Mouse (Mus musculus): ENCODE measurements at regions not wholly inside any gene's neighbourhood (a gene's known extent, or its start where the extent isn't known, plus 50 kb on each side); places are given as distances from the start of the nearest gene placed in this dataset.

DNA sequence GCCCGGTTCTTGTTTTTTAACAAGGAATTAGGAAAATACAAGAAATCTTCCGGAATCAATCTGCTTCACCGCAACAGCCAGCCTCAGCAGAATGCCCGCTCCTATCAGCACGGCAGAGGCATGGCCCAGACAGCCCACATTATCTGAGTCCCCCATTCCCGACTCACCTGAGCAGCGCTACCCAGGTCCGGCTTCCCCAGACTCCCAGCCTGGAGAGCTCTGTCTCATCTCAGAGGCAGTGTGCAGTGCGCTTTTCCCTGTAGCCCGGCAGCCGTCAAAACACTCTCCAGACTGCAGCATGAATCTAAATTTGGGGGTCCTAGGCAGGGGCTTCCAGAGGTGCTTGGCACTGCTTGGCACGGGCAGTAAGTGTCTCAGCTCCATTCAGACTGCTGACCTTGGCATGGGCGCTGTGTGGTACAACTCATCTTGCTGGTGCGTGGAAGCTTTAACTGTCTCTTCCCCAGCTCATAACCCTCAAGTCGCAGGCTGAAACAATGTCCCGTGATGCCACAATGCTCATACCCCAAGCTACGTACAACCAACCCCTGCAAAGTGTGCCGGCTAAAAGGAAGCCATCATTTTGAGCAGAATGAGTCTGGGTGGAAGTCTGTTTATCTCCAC lies 182.2 kb downstream of the Sox11 start:
- Histone ChIP-seq H3K27me3 (ENCODE audit: control insufficient read depth, insufficient read depth, low read length) (no peaks in the 10 kb centered on the region), H3K9ac (ENCODE audit: low read length) (no peak overlapping the region), H3K9me3 (ENCODE audit: control insufficient read depth, low read length) (no peaks in the 10 kb centered on the region), H3K36me3 (ENCODE audit: control insufficient read depth, insufficient read depth, low read length) (no peaks in the 10 kb centered on the region), H3K27ac (replicated peaks) (no peak overlapping the region), H3K4me1 (replicated peaks; ENCODE audit: control insufficient read depth, insufficient read depth) (no peaks in the 10 kb centered on the region), H3K4me2 (replicated peaks; ENCODE audit: low read depth) (no peak overlapping the region), H3K4me3 (ENCODE audit: low read depth, low read length) (no peak overlapping the region)
- TF ChIP-seq EP300 (optimal IDR thresholded peaks at IDR 0.05), result no peak
- TF ChIP-seq CTCF (IDR thresholded peaks at IDR 0.05; ENCODE audit: low read depth), result no peak
- DNase-seq (ENCODE audit: low spot score) (no peak), ATAC-seq (ENCODE audit: low FRiP score, low TSS enrichment) (no peak)
- 75% methylated on average over 18 of the region's 18 CpGs for WGBS

DNA sequence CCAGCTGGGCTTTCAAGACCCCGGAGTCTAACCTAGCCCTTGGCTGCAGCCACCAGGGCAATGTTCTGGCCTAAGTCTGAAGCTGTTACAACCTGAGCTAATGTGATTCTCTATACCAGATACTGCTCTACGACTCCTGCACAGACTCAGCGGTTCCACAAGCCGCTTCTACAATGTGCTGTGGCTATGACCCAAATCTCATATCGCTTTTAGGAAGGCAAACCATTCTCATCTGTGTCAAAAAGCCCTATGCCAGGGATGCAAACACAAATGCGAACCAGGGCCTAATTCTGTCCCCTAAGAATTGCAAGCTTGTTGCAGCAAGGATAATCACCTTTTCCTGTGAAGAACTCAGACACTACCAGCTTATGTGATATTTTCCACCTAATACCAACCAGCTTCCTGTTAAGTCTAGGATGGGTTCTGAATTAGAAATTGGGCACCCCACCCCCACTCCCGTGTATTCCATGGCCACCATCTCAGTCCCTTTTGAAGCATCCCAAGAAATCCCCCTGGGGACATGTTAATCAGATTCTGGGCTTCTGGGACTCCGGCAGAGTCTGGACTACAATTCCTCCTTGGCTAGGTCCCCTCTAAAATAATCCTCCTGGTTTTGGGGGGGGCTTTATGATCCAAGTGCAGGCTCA lies 182.8 kb downstream of the Sox11 start:
- TF ChIP-seq EP300 (optimal IDR thresholded peaks at IDR 0.05) (no peak), CTCF (IDR thresholded peaks at IDR 0.05; ENCODE audit: low read depth) (no peak)
- ATAC-seq (ENCODE audit: low FRiP score, low TSS enrichment) (no peak), DNase-seq (ENCODE audit: low spot score) (no peak)
- no peak overlapping the region for H3K4me3 ChIP-seq (ENCODE audit: low read depth, low read length)
- H3K4me2 ChIP-seq (replicated peaks; ENCODE audit: low read depth), result no peak overlapping the region
- H3K27me3 ChIP-seq (ENCODE audit: control insufficient read depth, insufficient read depth, low read length), result no peaks in the 10 kb centered on the region
- H3K9me3 ChIP-seq (ENCODE audit: control insufficient read depth, low read length), result no peaks in the 10 kb centered on the region
- H3K9ac ChIP-seq (ENCODE audit: low read length), result no peak overlapping the region
- H3K4me1 ChIP-seq (replicated peaks; ENCODE audit: control insufficient read depth, insufficient read depth), result no peaks in the 10 kb centered on the region
- no peak overlapping the region for H3K27ac ChIP-seq (replicated peaks)
- H3K36me3 ChIP-seq (ENCODE audit: control insufficient read depth, insufficient read depth, low read length), result no peaks in the 10 kb centered on the region
- 82% methylated on average over 8 of the region's 8 CpGs for WGBS

DNA sequence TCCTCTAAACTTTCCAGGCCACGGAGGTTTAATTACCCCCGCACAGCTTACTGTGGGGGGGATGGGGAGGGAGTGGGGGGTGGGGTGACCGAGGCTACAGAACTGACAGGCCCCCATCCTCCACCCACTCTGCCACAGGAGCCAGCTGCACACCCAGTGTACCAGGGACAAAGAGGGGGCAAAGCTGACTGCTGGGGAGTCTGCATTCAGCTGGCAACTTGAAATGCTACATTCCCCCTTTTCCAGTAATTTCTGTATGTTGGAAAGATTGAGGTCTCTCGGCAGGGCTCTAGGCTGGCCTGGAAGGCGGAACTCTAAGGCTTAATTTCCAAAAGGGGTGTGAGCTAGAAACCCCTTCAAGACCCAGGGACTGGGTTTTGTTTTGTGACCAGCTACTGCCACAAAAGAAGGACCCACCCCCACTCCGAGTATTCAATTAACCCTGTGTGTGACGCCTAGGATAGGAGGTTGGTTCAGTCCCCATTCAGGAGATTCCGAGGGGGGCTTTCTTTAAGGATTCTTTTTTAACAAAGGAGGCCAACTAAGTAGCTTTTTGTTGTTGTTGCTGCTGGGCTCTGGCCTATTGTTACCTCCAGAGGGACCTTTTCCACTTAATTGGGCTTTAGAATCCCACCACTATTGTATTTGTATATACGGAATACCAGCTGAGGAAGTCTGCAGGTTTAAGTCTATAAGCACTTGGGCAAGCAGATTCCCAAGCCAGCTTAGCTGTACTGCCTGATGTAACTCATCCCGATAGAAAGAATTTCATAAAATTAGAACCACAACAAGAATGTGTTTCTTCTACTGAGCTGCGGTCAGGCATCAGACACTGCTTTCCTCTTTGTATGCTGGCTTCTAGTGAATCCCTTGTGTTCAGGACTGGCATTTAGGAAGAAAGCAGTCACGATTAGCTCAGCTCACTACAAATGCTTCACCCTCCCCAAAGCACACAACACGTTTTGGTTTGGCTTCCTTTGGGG lies 191.2 kb downstream of the Sox11 start:
- Histone ChIP-seq H3K4me3 (ENCODE audit: low read depth, low read length) (no peak overlapping the region), H3K27ac (replicated peaks) (no peak overlapping the region), H3K9ac (ENCODE audit: low read length) (no peak overlapping the region), H3K27me3 (ENCODE audit: control insufficient read depth, insufficient read depth, low read length) (no peaks in the 10 kb centered on the region), H3K36me3 (ENCODE audit: control insufficient read depth, insufficient read depth, low read length) (no peaks in the 10 kb centered on the region), H3K9me3 (ENCODE audit: control insufficient read depth, low read length) (no peaks in the 10 kb centered on the region), H3K4me1 (replicated peaks; ENCODE audit: control insufficient read depth, insufficient read depth) (no peaks in the 10 kb centered on the region), H3K4me2 (replicated peaks; ENCODE audit: low read depth) (no peak overlapping the region)
- WGBS, result 37% methylated on average over 13 of the region's 13 CpGs
- TF ChIP-seq CTCF (IDR thresholded peaks at IDR 0.05; ENCODE audit: low read depth) (no peak), EP300 (optimal IDR thresholded peaks at IDR 0.05) (no peak)
- DNase-seq (ENCODE audit: low spot score) (no peak), ATAC-seq (ENCODE audit: low FRiP score, low TSS enrichment) (no peak)

DNA sequence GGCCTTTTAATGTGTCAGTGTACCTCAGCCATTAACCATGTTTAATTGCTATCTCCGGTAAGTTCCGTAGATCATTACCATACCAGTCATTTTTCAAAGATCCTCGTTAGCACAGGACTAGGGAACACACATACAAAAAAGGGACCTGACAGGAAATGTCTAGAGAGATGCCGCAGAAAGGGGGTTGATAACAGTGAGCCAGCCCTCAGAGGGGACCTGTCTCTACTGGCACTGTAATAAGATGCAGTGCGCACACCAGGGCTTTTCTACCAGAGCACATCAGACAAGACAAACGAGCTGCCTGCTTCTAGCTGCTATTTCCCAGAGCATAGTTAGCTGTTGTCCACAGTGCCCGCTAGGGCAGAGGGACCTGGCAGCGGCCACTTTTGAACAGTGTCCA lies 199.1 kb downstream of the Sox11 start:
- Histone ChIP-seq H3K9me3 (ENCODE audit: control insufficient read depth, low read length) (no peaks in the 10 kb centered on the region), H3K4me3 (ENCODE audit: low read depth, low read length) (no peak overlapping the region), H3K4me1 (replicated peaks; ENCODE audit: control insufficient read depth, insufficient read depth) (no peaks in the 10 kb centered on the region), H3K9ac (ENCODE audit: low read length) (no peak overlapping the region), H3K36me3 (ENCODE audit: control insufficient read depth, insufficient read depth, low read length) (no peaks in the 10 kb centered on the region), H3K27me3 (ENCODE audit: control insufficient read depth, insufficient read depth, low read length) (no peaks in the 10 kb centered on the region), H3K4me2 (replicated peaks; ENCODE audit: low read depth) (no peak overlapping the region), H3K27ac (replicated peaks) (no peak overlapping the region)
- 76% methylated on average over 8 of the region's 8 CpGs for WGBS
- DNase-seq (ENCODE audit: low spot score) (no peak), ATAC-seq (ENCODE audit: low FRiP score, low TSS enrichment) (no peak)
- TF ChIP-seq EP300 (optimal IDR thresholded peaks at IDR 0.05) (no peak), CTCF (IDR thresholded peaks at IDR 0.05; ENCODE audit: low read depth) (no peak)

DNA sequence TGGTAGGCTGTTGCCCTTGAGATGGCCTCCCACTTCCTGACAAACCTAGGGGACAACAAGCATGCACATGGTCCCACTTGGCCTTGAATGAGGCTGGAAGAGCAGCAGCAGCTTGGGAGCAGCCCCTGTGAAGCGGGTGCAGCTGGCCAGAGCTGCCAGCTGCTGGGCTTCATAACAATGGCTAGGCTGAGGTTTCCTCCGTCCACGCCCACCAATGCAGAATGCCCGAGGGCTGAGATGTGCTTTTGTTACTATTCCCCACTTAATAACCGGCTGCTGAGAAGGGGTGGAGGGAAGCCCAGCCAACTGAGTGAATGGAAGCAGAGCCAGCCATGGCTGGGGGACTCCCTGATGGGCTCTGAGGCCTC lies 202.1 kb downstream of the Sox11 start:
- Histone ChIP-seq H3K27ac (replicated peaks) (no peak overlapping the region), H3K4me2 (replicated peaks; ENCODE audit: low read depth) (no peak overlapping the region), H3K9me3 (ENCODE audit: control insufficient read depth, low read length) (no peaks in the 10 kb centered on the region), H3K9ac (ENCODE audit: low read length) (no peak overlapping the region), H3K4me1 (replicated peaks; ENCODE audit: control insufficient read depth, insufficient read depth) (no peaks in the 10 kb centered on the region; the same call in 1 of the 2 replicates), H3K36me3 (ENCODE audit: control insufficient read depth, insufficient read depth, low read length) (no peaks in the 10 kb centered on the region), H3K4me3 (ENCODE audit: low read depth, low read length) (no peak overlapping the region), H3K27me3 (ENCODE audit: control insufficient read depth, insufficient read depth, low read length) (no peaks in the 10 kb centered on the region)
- ATAC-seq (ENCODE audit: low FRiP score, low TSS enrichment) (no peak), DNase-seq (ENCODE audit: low spot score) (peak; percentile 16)
- TF ChIP-seq CTCF (IDR thresholded peaks at IDR 0.05; ENCODE audit: low read depth), result no peak
- no peak for TF ChIP-seq EP300 (optimal IDR thresholded peaks at IDR 0.05)
- WGBS, result 25% methylated on average over 5 of the region's 5 CpGs
